Mouse (Mus musculus) heart, adult 18-20 months (tissue): ENCODE measurements around the gene Cdc42ep3. TPM values are rescaled to one million over a fixed set of nuclear protein-coding genes. Genes with fewer than 3 reads are reported as not detected.

Source experiments
- DNase-seq, 2 experiments: peaks; one replicate each; pipeline ENCODE4 v3.0.0; 2021 to 2022; ENCODE audit warnings: mixed read lengths in 1 of 2
- total RNA-seq, 2 experiments: library from RNA; stranded (reverse); gene quantifications; 2 replicates each; pipeline ENCODE4 v1.2.3; 2021

Cdc42ep3 gene
- total RNA-seq, 2 experiments from 2014 or later, result 23.5 to 29.8 TPM

- no peak for DNase-seq
Observed at GRCm38 (mm10) chr17:79290697-79291096, 64.2 kb downstream of the Cdc42ep3 start.

GRCm38 (mm10) chr17:79287302-79287701 is 67.6 kb downstream of the Cdc42ep3 start:
- DNase-seq, result peak; percentile 28 to 33

GRCm38 (mm10) chr17:79285030-79285601 is 69.8 kb downstream of the Cdc42ep3 start:
- no peak for DNase-seq
